Mouse (Mus musculus) kidney, adult 9 months (tissue): Measurements from ENCODE around the gene Nectin2.

Experiments used
- DNase-seq: peaks from one replicate; pipeline ENCODE4 v3.0.0; 2022

Gene Nectin2

GRCm38 (mm10) chr7:19742468-19742867 is 7.8 kb downstream of the Nectin2 start:
- no peak for DNase-seq

GRCm38 (mm10) chr7:19741329-19742031 is 8.8 kb downstream of the Nectin2 start:
- DNase-seq: no peak

GRCm38 (mm10) chr7:19740269-19740668 is 10.0 kb downstream of the Nectin2 start:
- DNase-seq: no peak

- DNase-seq: no peak
Measured at GRCm38 (mm10) chr7:19738771-19739170, 11.5 kb downstream of the Nectin2 start.

DNA sequence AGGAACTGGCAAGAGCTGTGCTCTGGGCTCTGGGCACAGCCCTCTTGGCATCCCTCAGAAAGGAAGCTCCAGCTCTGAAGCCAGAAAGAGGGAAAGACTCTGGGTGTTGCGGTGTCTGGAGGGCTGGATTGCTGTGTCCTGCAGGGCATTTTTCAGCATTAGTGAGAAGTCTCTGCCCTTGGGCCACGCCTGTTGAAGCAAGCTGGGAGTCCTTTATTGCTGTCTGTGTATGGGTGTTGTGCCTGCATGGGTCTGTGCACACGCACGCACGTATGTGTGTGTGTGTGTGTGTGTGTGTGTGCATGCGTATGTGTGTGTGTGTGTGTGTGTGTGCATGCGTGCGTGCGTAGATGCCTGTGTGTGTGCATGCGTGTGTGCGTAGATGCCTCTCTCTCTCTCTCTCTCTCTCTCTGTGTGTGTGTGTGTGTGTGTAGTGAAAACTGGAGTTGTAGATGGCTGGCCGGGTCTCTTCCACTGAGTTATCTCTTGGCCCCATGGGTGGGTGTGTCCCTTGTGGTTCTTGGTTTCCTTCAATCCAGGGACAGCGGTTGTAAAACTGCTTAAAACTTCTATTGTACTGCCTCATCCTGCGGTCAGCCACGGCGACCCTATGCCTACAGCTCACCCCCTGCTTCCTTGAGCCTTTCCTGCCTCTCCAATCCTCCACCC is 13.8 kb downstream of the Nectin2 start:
- no peak for DNase-seq

- no peak for DNase-seq
Measured at GRCm38 (mm10) chr7:19734178-19734666, 16.1 kb downstream of the Nectin2 start.

GRCm38 (mm10) chr7:19726541-19726940 is 23.7 kb downstream of the Nectin2 start:
- no peak for DNase-seq

DNA sequence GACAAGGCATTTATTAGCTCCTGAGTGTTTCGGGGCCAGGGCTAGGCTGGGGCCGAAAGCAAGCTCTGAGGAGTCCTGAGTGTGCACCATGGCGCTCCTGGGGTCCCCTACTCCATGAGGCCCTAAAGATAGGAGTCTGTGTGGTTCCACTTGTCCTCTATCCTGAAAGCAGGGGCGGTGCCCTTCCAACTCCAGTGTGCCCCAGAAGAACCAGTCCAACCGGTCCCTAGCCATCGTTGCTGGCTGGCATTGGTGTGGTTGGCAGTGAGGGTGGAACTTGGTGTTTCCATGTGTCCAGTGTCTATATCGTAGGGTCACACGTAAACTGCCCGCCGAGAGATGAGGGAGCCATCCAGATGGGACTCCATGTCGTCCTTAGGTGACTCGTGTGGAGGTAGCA is 26.1 kb downstream of the Nectin2 start:
- peak; percentile 55 for DNase-seq

DNA sequence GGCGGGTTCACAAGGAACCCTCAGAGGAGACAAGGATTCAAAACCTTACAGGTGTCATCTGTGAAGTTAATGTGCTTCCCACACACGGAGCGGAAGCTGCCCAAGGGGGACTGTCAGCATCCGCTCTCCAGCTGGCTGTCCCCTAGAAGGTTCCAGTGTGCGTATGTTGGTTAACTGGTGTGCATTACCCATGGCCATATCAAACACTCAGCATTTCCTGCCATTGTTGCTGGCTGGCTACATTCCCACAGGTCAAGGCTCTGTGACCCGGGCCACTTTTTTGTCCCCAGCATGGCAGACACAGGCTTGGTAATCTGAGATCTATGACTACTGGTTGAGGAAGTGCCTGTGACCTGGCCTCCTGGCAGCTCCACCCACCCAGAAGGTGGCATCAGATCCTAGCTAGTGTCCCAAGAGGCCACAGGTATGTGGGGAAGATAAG is 27.5 kb downstream of the Nectin2 start:
- DNase-seq: peak; percentile 82

GRCm38 (mm10) chr7:19719200-19719599 is 31.1 kb downstream of the Nectin2 start:
- no peak for DNase-seq

GRCm38 (mm10) chr7:19718297-19718952 is 31.9 kb downstream of the Nectin2 start:
- DNase-seq: no peak

DNA sequence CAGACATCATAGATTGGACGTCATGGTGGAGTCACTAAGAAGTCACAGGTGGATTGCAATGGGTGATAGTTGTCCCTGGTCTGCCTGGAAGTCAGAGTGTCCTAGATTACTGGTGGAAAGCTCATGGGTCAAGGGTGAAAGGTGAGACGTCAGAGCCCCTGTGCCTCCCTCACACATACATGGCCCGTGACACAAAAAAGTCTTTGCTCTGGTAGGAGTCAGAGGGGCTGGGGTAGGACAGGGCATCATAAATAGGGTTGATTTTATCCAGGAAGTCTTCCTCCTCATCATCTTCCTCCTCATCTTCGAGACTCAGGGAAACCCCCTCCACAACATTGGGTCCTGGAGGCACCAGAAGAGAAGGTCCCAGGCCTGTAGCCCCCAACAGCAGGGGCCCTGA is 32.9 kb downstream of the Nectin2 start:
- DNase-seq: no peak

DNA sequence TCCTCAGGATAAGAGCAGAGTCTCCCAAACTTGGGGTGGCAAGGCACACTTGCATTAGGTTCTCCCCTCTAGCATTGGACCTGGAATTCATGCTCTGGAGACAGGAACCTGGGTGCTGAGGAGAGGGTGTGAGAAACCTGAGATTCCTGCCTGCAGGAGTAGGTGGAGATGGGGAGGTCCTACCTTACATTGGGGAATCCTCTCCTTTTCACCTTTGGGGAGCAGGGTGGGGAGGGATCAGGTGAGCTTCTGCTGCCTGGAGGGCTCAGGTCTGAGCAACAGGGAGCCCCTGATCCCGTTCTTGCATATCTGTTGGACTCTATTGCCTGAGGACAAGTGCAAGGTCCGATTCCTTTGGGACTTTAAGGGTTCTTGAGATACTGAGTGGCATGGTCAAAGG is 33.5 kb downstream of the Nectin2 start:
- no peak for DNase-seq

DNA sequence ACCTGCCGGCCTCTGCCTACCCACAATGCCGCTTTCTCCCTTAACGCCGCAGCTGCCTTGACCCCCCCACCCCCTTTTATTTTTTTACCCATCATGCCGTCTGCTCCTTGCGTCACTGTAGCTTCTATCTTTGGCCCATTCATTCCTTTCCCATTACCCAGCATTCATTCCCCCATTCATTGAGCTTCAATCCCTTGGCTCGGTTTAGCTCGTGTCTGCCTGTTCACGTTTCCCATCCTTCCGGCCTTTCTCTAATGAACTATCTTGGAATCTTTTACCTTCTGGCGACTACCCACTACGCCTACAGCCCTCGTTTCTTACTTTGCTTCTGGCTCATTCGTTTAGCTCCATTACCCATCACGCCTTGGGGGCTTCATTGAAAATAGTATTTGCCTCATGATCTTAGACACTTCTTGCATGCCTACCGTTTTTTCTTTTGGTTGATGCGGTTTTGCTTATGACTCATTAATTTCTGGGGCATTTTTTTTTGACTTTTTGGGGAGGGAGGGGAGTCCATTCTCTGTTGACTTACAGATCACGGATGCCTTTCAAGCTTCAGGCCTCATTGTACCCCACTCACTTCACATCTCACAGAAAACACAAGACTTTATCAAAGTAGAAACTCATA is 34.1 kb downstream of the Nectin2 start:
- DNase-seq: no peak

GRCm38 (mm10) chr7:19715239-19716054 is 34.8 kb downstream of the Nectin2 start, which contains the start of gene Tomm40:
Tomm40 (minus strand) TSS chr7:19715438.
- peak; percentile 100 for DNase-seq

- DNase-seq: peak; percentile 42
Measured at GRCm38 (mm10) chr7:19714836-19715235, 35.4 kb downstream of the Nectin2 start.

- DNase-seq: no peak
Measured at GRCm38 (mm10) chr7:19713598-19713997, 36.7 kb downstream of the Nectin2 start.

GRCm38 (mm10) chr7:19713196-19713595 is 37.1 kb downstream of the Nectin2 start:
- DNase-seq: no peak

GRCm38 (mm10) chr7:19712414-19712813 is 37.9 kb downstream of the Nectin2 start:
- no peak for DNase-seq

- DNase-seq: no peak
Measured at GRCm38 (mm10) chr7:19710650-19711049, 39.6 kb downstream of the Nectin2 start.

GRCm38 (mm10) chr7:19705271-19705670 is 45.0 kb downstream of the Nectin2 start:
- no peak for DNase-seq

GRCm38 (mm10) chr7:19704475-19704874 is 45.8 kb downstream of the Nectin2 start:
- DNase-seq: no peak
